Mouse (Mus musculus): ENCODE results near the gene Prkg1. TPM values are rescaled to one million over a fixed set of nuclear protein-coding genes. Genes with fewer than 3 reads are reported as not detected.

Gene Prkg1
- total RNA-seq, 2 experiments from 2014 or later, result 6.3 to 6.4 TPM

- DNase-seq (ENCODE audit: low spot score in 2 of 2), result no peak
These were observed 1076.9 kb downstream of the Prkg1 start for GRCm38 (mm10) chr19:30687942-30688341.

GRCm38 (mm10) chr19:30676308-30676707 is 1088.5 kb downstream of the Prkg1 start:
- no peak for DNase-seq (ENCODE audit: low spot score in 2 of 2)

- peak; percentile 38 to 42 for DNase-seq (ENCODE audit: low spot score in 2 of 2)
These were observed 1100.6 kb downstream of the Prkg1 start for GRCm38 (mm10) chr19:30664269-30664668.

GRCm38 (mm10) chr19:30642629-30643170 is 1122.1 kb downstream of the Prkg1 start:
- no peak for DNase-seq (ENCODE audit: low spot score in 2 of 2)

GRCm38 (mm10) chr19:30637471-30637870 is 1127.4 kb downstream of the Prkg1 start:
- no peak for DNase-seq (ENCODE audit: low spot score in 2 of 2)

GRCm38 (mm10) chr19:30631051-30631450 is 1133.8 kb downstream of the Prkg1 start:
- DNase-seq (ENCODE audit: low spot score in 2 of 2), result no peak

- DNase-seq (ENCODE audit: low spot score in 2 of 2), result no peak
These were observed 1138.8 kb downstream of the Prkg1 start for GRCm38 (mm10) chr19:30626036-30626435.

- no peak for DNase-seq (ENCODE audit: low spot score in 2 of 2)
These were observed 1139.4 kb downstream of the Prkg1 start for GRCm38 (mm10) chr19:30625391-30625790.

- no peak for DNase-seq (ENCODE audit: low spot score in 2 of 2)
These were observed 1141.2 kb downstream of the Prkg1 start for GRCm38 (mm10) chr19:30623620-30624019.

GRCm38 (mm10) chr19:30613150-30613865 is 1151.5 kb downstream of the Prkg1 start:
- DNase-seq (ENCODE audit: low spot score in 2 of 2), result no peak

GRCm38 (mm10) chr19:30586366-30586765 is 1178.5 kb downstream of the Prkg1 start:
- DNase-seq (ENCODE audit: low spot score in 2 of 2), result no peak

GRCm38 (mm10) chr19:30564516-30564915 is 1200.3 kb downstream of the Prkg1 start:
- no peak for DNase-seq (ENCODE audit: low spot score in 2 of 2)

- no peak for DNase-seq (ENCODE audit: low spot score in 2 of 2)
These were observed 1201.0 kb downstream of the Prkg1 start for GRCm38 (mm10) chr19:30563876-30564275.

GRCm38 (mm10) chr19:30558024-30558423 is 1206.8 kb downstream of the Prkg1 start:
- no peak for DNase-seq (ENCODE audit: low spot score in 2 of 2)

GRCm38 (mm10) chr19:30554467-30554881 is 1210.4 kb downstream of the Prkg1 start:
- peak; percentile 51 to 54 for DNase-seq (ENCODE audit: low spot score in 2 of 2)

GRCm38 (mm10) chr19:30553740-30554139 is 1211.1 kb downstream of the Prkg1 start:
- DNase-seq (ENCODE audit: low spot score in 2 of 2), result no peak

GRCm38 (mm10) chr19:30552260-30552659 is 1212.6 kb downstream of the Prkg1 start:
- DNase-seq (ENCODE audit: low spot score in 2 of 2), result no peak

GRCm38 (mm10) chr19:30549854-30550647 is 1214.8 kb downstream of the Prkg1 start:
- no peak for DNase-seq (ENCODE audit: low spot score in 2 of 2)

GRCm38 (mm10) chr19:30549044-30549853 is 1215.6 kb downstream of the Prkg1 start, which contains the start of gene Dkk1:
Gene Dkk1 (minus strand): TSS chr19:30549665.
- DNase-seq (ENCODE audit: low spot score in 2 of 2), result no peak

GRCm38 (mm10) chr19:30548411-30549043 is 1216.3 kb downstream of the Prkg1 start:
- DNase-seq (ENCODE audit: low spot score in 2 of 2), result no peak
